Mouse (Mus musculus) liver, embryonic 14.5 days (tissue): ENCODE data around the gene Smim23.

Experiments used
- CTCF ChIP-seq: IDR thresholded peaks from 2 replicates; pipeline ENCODE4 v1.5.1; 2016; ENCODE audit warnings: antibody characterized with exemption, low read depth, control low read depth
- EP300 ChIP-seq: IDR thresholded peaks from 2 replicates; pipeline ENCODE4 v1.6.1; 2016; ENCODE audit warnings: antibody characterized with exemption, low read depth

DNA sequence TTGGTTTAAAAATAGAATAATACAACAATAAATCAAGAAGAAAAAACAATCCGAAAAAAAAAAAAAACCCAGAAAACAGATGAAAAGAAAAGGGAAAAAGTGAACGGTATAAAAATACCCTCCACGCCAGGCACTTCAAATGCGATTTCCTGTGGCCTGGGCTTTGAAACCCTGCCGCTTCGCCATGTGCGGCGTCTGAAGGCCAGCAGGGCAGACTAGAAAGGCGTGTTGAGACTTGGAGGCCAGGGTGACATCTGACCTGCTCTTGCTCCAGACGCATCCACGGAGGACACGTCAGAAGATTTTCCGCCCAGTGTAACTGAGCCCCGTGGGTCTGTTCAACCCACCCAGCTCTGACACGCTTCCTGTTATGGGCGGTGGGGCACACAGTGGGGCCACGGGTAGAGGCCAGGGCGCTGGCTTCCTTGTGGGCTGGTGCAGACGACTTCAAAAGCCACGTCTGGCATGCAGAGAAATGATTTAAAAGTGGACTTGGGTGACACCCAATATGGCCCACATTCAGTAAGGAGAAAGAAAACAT lies 22.3 kb upstream of the Smim23 start:
- TF ChIP-seq CTCF (no peak), EP300 (no peak)
